Mouse (Mus musculus): ENCODE data around the gene Prickle4. TPM values are rescaled to one million over a fixed set of nuclear protein-coding genes. Genes with fewer than 3 reads are reported as not detected.

Gene Prickle4
- polyA plus RNA-seq, 1 experiment from 2014 or later = not detected

GRCm38 (mm10) chr17:47698156-47698555 is 3.6 kb upstream of the Prickle4 start:
- no peaks in the 10 kb centered on the region for H3K9me3 ChIP-seq (ENCODE audit: control insufficient read depth, low read length)
- H3K36me3 ChIP-seq (ENCODE audit: control insufficient read depth, insufficient read depth, low read length) = peaks cover 37% of the 10 kb centered on the region
- H3K4me3 ChIP-seq (replicated peaks; ENCODE audit: low read depth, low read length) = no peak overlapping the region
- H3K4me1 ChIP-seq (ENCODE audit: control insufficient read depth, insufficient read depth, low read length) = 0 out of 2 replicates have a peak, but pooled peaks cover 7% of the 10 kb centered on the region
- no peak for DNase-seq
- no peak overlapping the region for H3K27ac ChIP-seq (replicated peaks; ENCODE audit: low read depth, low read length)
- no peak overlapping the region for H3K4me2 ChIP-seq (ENCODE audit: low read length)
- ATAC-seq (ENCODE audit: low FRiP score, low TSS enrichment) = no peak
- H3K27me3 ChIP-seq (ENCODE audit: control insufficient read depth, insufficient read depth, low read length) = 0 out of 2 replicates have a peak, but pooled peaks cover 3% of the 10 kb centered on the region
- H3K9ac ChIP-seq (replicated peaks; ENCODE audit: low read length) = no peak overlapping the region
- 89% methylated on average over 10 of the region's 10 CpGs for WGBS

GRCm38 (mm10) chr17:47695337-47695710 is 788 bp upstream of the Prickle4 start:
- Histone ChIP-seq H3K4me2 (ENCODE audit: low read length) (peak overlapping the region; percentile 63), H3K9ac (replicated peaks; ENCODE audit: low read length) (peak overlapping the region; percentile 86), H3K4me3 (replicated peaks; ENCODE audit: low read depth, low read length) (peak overlapping the region; percentile 70), H3K9me3 (ENCODE audit: control insufficient read depth, low read length) (no peaks in the 10 kb centered on the region), H3K36me3 (ENCODE audit: control insufficient read depth, insufficient read depth, low read length) (peaks cover 11% of the 10 kb centered on the region), H3K27ac (replicated peaks; ENCODE audit: low read depth, low read length) (peak overlapping the region; percentile 82), H3K4me1 (ENCODE audit: control insufficient read depth, insufficient read depth, low read length) (0 out of 2 replicates have a peak, but pooled peaks cover 7% of the 10 kb centered on the region), H3K27me3 (ENCODE audit: control insufficient read depth, insufficient read depth, low read length) (no peaks in the 10 kb centered on the region)
- DNase-seq (no peak), ATAC-seq (ENCODE audit: low FRiP score, low TSS enrichment) (no peak)
- under 1% methylated on average over 23 of the region's 23 CpGs for WGBS

- peaks cover 5% of the 10 kb centered on the region for H3K36me3 ChIP-seq (ENCODE audit: control insufficient read depth, insufficient read depth, low read length)
- no peak for DNase-seq
- 0% methylated on average over 3 of the region's 3 CpGs for WGBS
Observed at GRCm38 (mm10) chr17:47694442-47694502, 264 bp downstream of the Prickle4 start, which contains the start of gene Gm21981. Gene Gm21981, minus strand, starts transcription at chr17:47694455.

DNA sequence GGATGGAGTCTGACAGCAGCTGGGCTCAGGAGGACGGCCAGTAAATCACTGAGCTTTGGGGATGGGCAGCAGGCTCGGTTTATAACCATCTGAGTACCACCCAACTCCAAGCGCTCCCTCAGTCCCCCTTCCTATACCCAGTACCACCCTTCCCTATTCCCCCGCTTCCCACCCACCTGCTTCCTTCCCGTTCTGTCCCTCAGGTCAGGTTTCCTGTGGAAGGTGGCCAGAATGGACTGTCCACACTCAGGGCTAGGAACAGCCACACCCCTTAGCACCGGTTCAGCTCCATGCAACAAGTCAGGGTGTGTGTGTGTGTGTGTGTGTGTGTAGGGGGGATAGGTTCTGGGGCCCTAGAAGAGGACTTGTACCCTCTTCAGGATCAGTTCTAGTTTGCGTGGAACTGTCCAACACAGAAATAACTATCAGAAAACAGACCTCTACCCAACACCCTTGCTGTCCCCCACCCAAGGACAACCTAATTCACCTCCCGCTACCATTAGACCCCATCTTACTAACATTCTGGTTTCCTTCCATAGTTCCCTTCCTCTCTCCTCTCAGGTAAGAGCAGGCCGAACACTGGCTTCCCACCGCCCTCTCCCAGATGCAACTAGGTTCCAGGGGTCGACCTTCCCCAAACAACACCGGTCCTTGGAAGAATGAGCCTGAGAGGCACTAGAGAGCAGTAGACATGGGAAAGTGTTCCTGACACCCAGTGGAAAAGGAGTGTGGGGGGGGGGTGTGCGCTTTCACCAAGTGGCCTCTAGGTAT is 680 bp downstream of the Prickle4 start:
- Histone ChIP-seq H3K4me1 (ENCODE audit: control insufficient read depth, insufficient read depth, low read length) (0 out of 2 replicates have a peak, but pooled peaks cover 13% of the 10 kb centered on the region), H3K27me3 (ENCODE audit: control insufficient read depth, insufficient read depth, low read length) (no peaks in the 10 kb centered on the region), H3K27ac (replicated peaks; ENCODE audit: low read depth, low read length) (peak overlapping the region; percentile 82; the same call in 1 of the 2 replicates), H3K4me2 (ENCODE audit: low read length) (peak overlapping the region; percentile 63), H3K36me3 (ENCODE audit: control insufficient read depth, insufficient read depth, low read length) (peaks cover under 1% of the 10 kb centered on the region), H3K4me3 (replicated peaks; ENCODE audit: low read depth, low read length) (peak overlapping the region; percentile 70), H3K9me3 (ENCODE audit: control insufficient read depth, low read length) (no peaks in the 10 kb centered on the region), H3K9ac (replicated peaks; ENCODE audit: low read length) (peak overlapping the region; percentile 86)
- 31% methylated on average over 13 of the region's 13 CpGs for WGBS
- ATAC-seq (ENCODE audit: low FRiP score, low TSS enrichment) (no peak), DNase-seq (no peak)

More at GRCm38 (mm10) chr17:47694442-47694502, 264 bp downstream of the Prickle4 start, which contains the start of gene Gm21981:
- no peaks in the 10 kb centered on the region for H3K27me3 ChIP-seq (ENCODE audit: control insufficient read depth, insufficient read depth, low read length)
- H3K4me3 ChIP-seq (replicated peaks; ENCODE audit: low read depth, low read length) = peak within 1 kb of the TSS; percentile 70
- no peaks in the 10 kb centered on the region for H3K9me3 ChIP-seq (ENCODE audit: control insufficient read depth, low read length)
- peak within 1 kb of the TSS; percentile 86 for H3K9ac ChIP-seq (replicated peaks; ENCODE audit: low read length)
- no peak for ATAC-seq (ENCODE audit: low FRiP score, low TSS enrichment)
- H3K27ac ChIP-seq (replicated peaks; ENCODE audit: low read depth, low read length) = peak within 1 kb of the TSS; percentile 82
- 0 out of 2 replicates have a peak, but pooled peaks cover 13% of the 10 kb centered on the region for H3K4me1 ChIP-seq (ENCODE audit: control insufficient read depth, insufficient read depth, low read length)
- peak within 1 kb of the TSS; percentile 63 for H3K4me2 ChIP-seq (ENCODE audit: low read length)

GRCm38 (mm10) chr17:47691650-47692049 is 2.9 kb downstream of the Prickle4 start:
- H3K4me1 ChIP-seq (ENCODE audit: control insufficient read depth, insufficient read depth, low read length) = peaks cover 21% of the 10 kb centered on the region
- H3K4me3 ChIP-seq (replicated peaks; ENCODE audit: low read depth, low read length) = no peak overlapping the region
- no peak overlapping the region for H3K27ac ChIP-seq (replicated peaks; ENCODE audit: low read depth, low read length)
- no peaks in the 10 kb centered on the region for H3K36me3 ChIP-seq (ENCODE audit: control insufficient read depth, insufficient read depth, low read length)
- 96% methylated on average over 3 of the region's 3 CpGs for WGBS
- H3K9me3 ChIP-seq (ENCODE audit: control insufficient read depth, low read length) = no peaks in the 10 kb centered on the region
- H3K27me3 ChIP-seq (ENCODE audit: control insufficient read depth, insufficient read depth, low read length) = no peaks in the 10 kb centered on the region
- no peak overlapping the region for H3K9ac ChIP-seq (replicated peaks; ENCODE audit: low read length)
- DNase-seq = no peak
- H3K4me2 ChIP-seq (ENCODE audit: low read length) = no peak overlapping the region
- no peak for ATAC-seq (ENCODE audit: low FRiP score, low TSS enrichment)

DNA sequence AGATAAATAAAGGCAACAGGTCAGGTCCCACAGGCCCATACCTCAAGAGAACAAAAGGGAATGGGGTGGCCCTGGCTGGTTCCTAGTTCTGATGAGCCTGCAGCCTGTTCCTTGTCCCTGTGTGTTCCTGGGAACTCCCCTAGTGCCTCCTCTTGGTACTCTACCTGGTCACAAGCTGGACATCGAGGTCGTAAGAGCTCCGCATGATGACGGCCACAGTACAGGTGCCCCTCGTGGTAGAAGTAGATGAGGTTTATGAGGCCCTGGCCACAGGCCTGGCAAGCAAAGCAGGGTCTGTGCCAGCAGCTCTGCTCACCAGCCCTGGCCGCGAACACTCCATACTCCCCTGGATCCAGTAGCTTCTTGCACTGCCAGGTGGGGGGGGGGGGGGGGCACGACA is 4.6 kb downstream of the Prickle4 start:
- WGBS = 86% methylated on average over 8 of the region's 8 CpGs
- peak overlapping the region; percentile 63; the same call in 1 of the 2 replicates for H3K4me3 ChIP-seq (replicated peaks; ENCODE audit: low read depth, low read length)
- H3K9ac ChIP-seq (replicated peaks; ENCODE audit: low read length) = no peak overlapping the region
- no peaks in the 10 kb centered on the region for H3K27me3 ChIP-seq (ENCODE audit: control insufficient read depth, insufficient read depth, low read length)
- peaks cover 16% of the 10 kb centered on the region for H3K36me3 ChIP-seq (ENCODE audit: control insufficient read depth, insufficient read depth, low read length)
- H3K4me1 ChIP-seq (ENCODE audit: control insufficient read depth, insufficient read depth, low read length) = peaks cover 18% of the 10 kb centered on the region
- no peaks in the 10 kb centered on the region for H3K9me3 ChIP-seq (ENCODE audit: control insufficient read depth, low read length)
- DNase-seq = no peak
- no peak overlapping the region for H3K27ac ChIP-seq (replicated peaks; ENCODE audit: low read depth, low read length)
- H3K4me2 ChIP-seq (ENCODE audit: low read length) = peak overlapping the region; percentile 84
- ATAC-seq (ENCODE audit: low FRiP score, low TSS enrichment) = no peak

DNA sequence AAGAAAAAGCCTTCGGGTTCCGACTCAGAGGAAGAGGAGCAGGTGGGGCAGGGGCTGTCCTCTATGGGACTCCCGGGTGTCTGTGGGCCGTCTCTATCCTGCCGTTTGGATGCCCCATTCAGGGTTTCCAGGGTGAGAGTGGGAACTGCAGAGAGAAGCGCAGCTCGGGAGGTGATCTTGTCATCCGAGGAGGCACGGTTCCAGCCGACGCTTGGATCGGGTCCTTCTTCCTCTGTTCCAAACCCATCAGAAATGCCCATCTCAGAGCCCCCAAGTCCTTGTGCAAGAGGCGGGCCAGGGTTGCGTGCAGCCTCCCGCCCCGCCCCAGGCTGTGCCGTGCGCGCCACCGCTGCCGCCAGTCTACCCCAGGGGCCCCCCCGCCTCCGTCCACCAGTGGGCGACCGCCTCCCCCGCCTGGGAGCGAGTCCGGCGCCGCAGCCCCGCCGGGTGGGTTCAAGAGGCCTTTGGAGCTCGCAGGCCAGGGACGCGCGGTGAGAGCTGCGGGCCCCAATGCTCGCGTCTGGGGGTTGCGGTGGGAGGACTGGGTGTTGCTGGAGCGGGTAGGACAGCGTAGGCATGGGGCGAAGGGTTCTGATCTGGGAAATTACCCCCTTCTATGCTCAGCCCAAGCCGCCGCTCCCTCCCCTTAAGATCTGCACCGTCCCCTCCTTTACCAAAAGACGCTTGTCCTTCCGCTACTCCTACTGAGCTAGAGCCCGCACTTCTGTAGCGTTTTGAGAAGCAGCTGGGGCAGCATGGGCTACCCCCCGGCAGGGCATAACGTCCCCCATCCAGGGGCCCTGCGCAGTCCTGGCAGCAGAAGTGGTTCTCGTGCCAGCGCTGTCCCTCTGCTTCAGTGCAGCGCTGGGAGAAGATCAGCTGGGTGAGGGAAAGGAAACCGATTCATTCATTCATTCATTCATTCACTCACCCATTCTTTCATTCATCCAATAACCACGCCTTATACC is 5.6 kb downstream of the Prickle4 start, which contains the start of gene Frs3:
TSS of gene Frs3 (plus strand) at position 423 of the 968 bp plus-strand sequence.
- peak; percentile 83 for DNase-seq
- peaks cover 26% of the 10 kb centered on the region for H3K36me3 ChIP-seq (ENCODE audit: control insufficient read depth, insufficient read depth, low read length)
- peak within 1 kb of the TSS; percentile 86 for H3K27ac ChIP-seq (replicated peaks; ENCODE audit: low read depth, low read length)
- no peaks in the 10 kb centered on the region for H3K9me3 ChIP-seq (ENCODE audit: control insufficient read depth, low read length)
- 2% methylated on average over 58 of the region's 58 CpGs for WGBS
- no peaks in the 10 kb centered on the region for H3K27me3 ChIP-seq (ENCODE audit: control insufficient read depth, insufficient read depth, low read length)
- peak within 1 kb of the TSS; percentile 63 for H3K4me3 ChIP-seq (replicated peaks; ENCODE audit: low read depth, low read length)
- peak within 1 kb of the TSS; percentile 83 for H3K9ac ChIP-seq (replicated peaks; ENCODE audit: low read length)
- peak; percentile 72 for ATAC-seq (ENCODE audit: low FRiP score, low TSS enrichment)
- H3K4me2 ChIP-seq (ENCODE audit: low read length) = peak within 1 kb of the TSS; percentile 84
- peaks cover 15% of the 10 kb centered on the region for H3K4me1 ChIP-seq (ENCODE audit: control insufficient read depth, insufficient read depth, low read length)

DNA sequence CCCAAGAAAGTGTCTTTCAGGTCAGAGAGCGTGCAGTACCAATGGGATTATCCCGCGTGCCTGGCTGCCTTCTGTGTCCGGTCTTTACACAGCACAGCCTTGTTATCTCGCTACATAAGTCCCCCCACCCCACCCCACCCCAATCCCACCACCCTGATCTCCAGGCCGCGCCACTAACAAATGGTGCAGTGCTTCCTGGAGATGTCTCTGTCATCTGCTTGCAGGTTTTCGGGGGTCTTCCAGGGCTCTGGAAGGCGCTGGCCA is 6.3 kb downstream of the Prickle4 start, which contains the start of gene Tomm6:
TSS of gene Tomm6 (minus strand) at position 43 of the 264 bp plus-strand sequence.
- H3K27me3 ChIP-seq (ENCODE audit: control insufficient read depth, insufficient read depth, low read length) = no peaks in the 10 kb centered on the region
- WGBS = 0% methylated on average over 9 of the region's 9 CpGs
- no peak; the same call in 1 of the 2 replicates for ATAC-seq (ENCODE audit: low FRiP score, low TSS enrichment)
- H3K27ac ChIP-seq (replicated peaks; ENCODE audit: low read depth, low read length) = peak within 1 kb of the TSS; percentile 86
- no peak for DNase-seq
- no peaks in the 10 kb centered on the region for H3K9me3 ChIP-seq (ENCODE audit: control insufficient read depth, low read length)
- H3K9ac ChIP-seq (replicated peaks; ENCODE audit: low read length) = peak within 1 kb of the TSS; percentile 83
- peak within 1 kb of the TSS; percentile 63 for H3K4me3 ChIP-seq (replicated peaks; ENCODE audit: low read depth, low read length)
- peaks cover 32% of the 10 kb centered on the region for H3K36me3 ChIP-seq (ENCODE audit: control insufficient read depth, insufficient read depth, low read length)
- H3K4me1 ChIP-seq (ENCODE audit: control insufficient read depth, insufficient read depth, low read length) = peaks cover 15% of the 10 kb centered on the region
- H3K4me2 ChIP-seq (ENCODE audit: low read length) = peak within 1 kb of the TSS; percentile 84
